Mouse (Mus musculus): ENCODE measurements at regions not wholly inside any gene's neighbourhood (a gene's known extent, or its start where the extent isn't known, plus 50 kb on each side); places are given as distances from the start of the nearest gene placed in this dataset.

GRCm38 (mm10) chr4:95269766-95270165, 217.7 kb upstream of the Jun start:
- no peak for TF ChIP-seq EP300 (IDR thresholded peaks at IDR 0.05; ENCODE audit: insufficient read depth, low read depth, low read length)
- no peak for TF ChIP-seq POLR2A (IDR thresholded peaks at IDR 0.05; ENCODE audit: insufficient read depth, low read depth, low read length)
